ENCODE assay signal across 8 mouse cellular contexts in genomic region chr16:33820269-33821178, GRCm38 (mm10). TPM values are rescaled to one million over a fixed set of nuclear protein-coding genes. Genes with fewer than 3 reads are reported as not detected.
DNase-seq lines count a peak whose midpoint lies in the region; ATAC-seq and TF ChIP-seq lines count a peak whose summit lies in the region.

No protein-coding gene starts in this region.

- no peaks in the 10 kb centered on the region for H3K27me3 ChIP-seq in kidney, adult 2 months (replicated peaks; ENCODE audit: control insufficient read depth, insufficient read depth, low read length)
- 0 out of 2 replicates have a peak, but pooled peaks cover 2% of the 10 kb centered on the region for H3K27me3 ChIP-seq in kidney, embryonic 16.5 days (ENCODE audit: insufficient read depth, low read length)
- H3K27me3 ChIP-seq in intestine, embryonic 14.5 days (replicated peaks; ENCODE audit: control insufficient read depth, insufficient read depth, low read length) = no peaks in the 10 kb centered on the region
- no peaks in the 10 kb centered on the region for H3K27me3 ChIP-seq in splenic B cell, adult 2 months (ENCODE audit: control insufficient read depth, insufficient read depth, low read length, poor library complexity, severe bottlenecking)

- TF ChIP-seq CTCF in kidney, adult 2 months (conservative IDR thresholded peaks at IDR 0.05; ENCODE audit: insufficient read depth, insufficient read length, low read depth, low read length) = peak; percentile 95

- H3K9ac ChIP-seq in kidney, embryonic 16.5 days (replicated peaks; ENCODE audit: low read length) = no peak overlapping the region
- H3K9ac ChIP-seq in intestine, embryonic 14.5 days (ENCODE audit: low read length) = no peak overlapping the region

- 20% methylated on average over 17 of the region's 17 CpGs for WGBS in kidney, adult 2 months
- WGBS in kidney, embryonic 16.5 days = 19% methylated on average over 17 of the region's 17 CpGs
- 20% methylated on average over 17 of the region's 17 CpGs for WGBS in intestine, embryonic 14.5 days

- intact Hi-C loops in left cerebral cortex, postnatal 4 days (cut with DNase I) = loop anchor here (2.0 to 5.0 kb wide), 2 partner anchors 130 to 292 kb away; no protein-coding TSS in a partner anchor

- H3K36me3 ChIP-seq in kidney, adult 2 months (ENCODE audit: control insufficient read depth, insufficient read depth, low read length) = no peaks in the 10 kb centered on the region
- H3K36me3 ChIP-seq in kidney, embryonic 16.5 days (ENCODE audit: insufficient read depth, low read length) = no peaks in the 10 kb centered on the region
- no peaks in the 10 kb centered on the region for H3K36me3 ChIP-seq in intestine, embryonic 14.5 days (ENCODE audit: control insufficient read depth, insufficient read depth, low read length)
- H3K36me3 ChIP-seq in splenic B cell, adult 2 months (ENCODE audit: control insufficient read depth, insufficient read depth, low read length, poor library complexity, severe bottlenecking) = no peaks in the 10 kb centered on the region

- no peak overlapping the region for H3K4me3 ChIP-seq in kidney, adult 2 months (ENCODE audit: insufficient read depth, low read depth, low read length)
- no peak overlapping the region for H3K4me3 ChIP-seq in kidney, embryonic 16.5 days (ENCODE audit: low read length)
- H3K4me3 ChIP-seq in intestine, embryonic 14.5 days (ENCODE audit: low read depth, low read length) = no peak overlapping the region

- 0 out of 2 replicates have a peak, but pooled peaks cover 3% of the 10 kb centered on the region for H3K9me3 ChIP-seq in kidney, embryonic 16.5 days (ENCODE audit: low read length)
- no peaks in the 10 kb centered on the region for H3K9me3 ChIP-seq in intestine, embryonic 14.5 days (ENCODE audit: control insufficient read depth, low read length)

- H3K4me2 ChIP-seq in kidney, embryonic 16.5 days (replicated peaks; ENCODE audit: low read depth, low read length) = no peak overlapping the region
- H3K4me2 ChIP-seq in intestine, embryonic 14.5 days (ENCODE audit: low read length) = no peak overlapping the region

- DNase-seq in kidney, adult 2 months = peak; percentile 90
- DNase-seq in cerebellum, postnatal 10 days = peak; percentile 95 to 98
- peak; percentile 84 to 91 for DNase-seq in frontal cortex, postnatal 36 days (ENCODE audit: low spot score in 2 of 2)
- DNase-seq in intestine, embryonic 14.5 days (ENCODE audit: low spot score) = peak; percentile 97
- DNase-seq in left cerebral cortex, postnatal 4 days = peak; percentile 87
- peak; percentile 50 to 72 for DNase-seq in monocyte, adult 2 months (ENCODE audit: low read depth in 1 of 2, low spot score in 2 of 2)
- DNase-seq in splenic B cell, adult 2 months (ENCODE audit: low read depth, low spot score) = peak; percentile 90

- no peak for TF ChIP-seq POLR2A in kidney, adult 2 months (IDR thresholded peaks at IDR 0.05; ENCODE audit: low read depth, low read length)

- no peak overlapping the region for H3K27ac ChIP-seq in kidney, adult 2 months (ENCODE audit: insufficient read depth, low read depth, low read length)
- no peak overlapping the region for H3K27ac ChIP-seq in kidney, embryonic 16.5 days (ENCODE audit: low read length)
- no peak overlapping the region for H3K27ac ChIP-seq in intestine, embryonic 14.5 days (ENCODE audit: low read depth)

- ATAC-seq in kidney, embryonic 16.5 days (ENCODE audit: low FRiP score, low TSS enrichment) = no peak
- ATAC-seq in intestine, embryonic 14.5 days (replicated peaks; ENCODE audit: low FRiP score, low TSS enrichment, low read depth) = peak; percentile 57

- no peaks in the 10 kb centered on the region for H3K4me1 ChIP-seq in kidney, adult 2 months (ENCODE audit: control insufficient read depth, insufficient read depth, low read length)
- H3K4me1 ChIP-seq in kidney, embryonic 16.5 days (ENCODE audit: insufficient read depth, low read length) = no peaks in the 10 kb centered on the region
- no peaks in the 10 kb centered on the region for H3K4me1 ChIP-seq in intestine, embryonic 14.5 days (replicated peaks; ENCODE audit: control insufficient read depth, insufficient read depth, low read length)

RNA-seq across cellular contexts. Expression of gene Itgb5, which starts 8.9 kb away (rescaled TPM):
- polyA plus RNA-seq in kidney, adult 2 months (2012; rRNA removed) = 145 TPM in 2 replicates
- polyA plus RNA-seq in kidney, embryonic 16.5 days (2015; fragmentation: Nextera tagmentation; extraction: Ambion mirVana) = 14.1 and 16.8 TPM in 2 replicates
- 23.7 and 41.4 TPM in 2 replicates for polyA plus RNA-seq in intestine, embryonic 14.5 days (2014; fragmentation: Nextera tagmentation; extraction: Ambion mirVana)
- 10 to 100 TPM; 26.0 to 26.4 TPM for total RNA-seq in left cerebral cortex, postnatal 4 days (2021)

RNA-seq across cellular contexts. Expression of gene Muc13, which starts 26.7 kb away (rescaled TPM):
- polyA plus RNA-seq in kidney, adult 2 months (2012; rRNA removed) = 0.10 and 0.11 TPM in 2 replicates
- 0.06 TPM in 1 of 2 replicates, not detected in the other for polyA plus RNA-seq in kidney, embryonic 16.5 days (2015; fragmentation: Nextera tagmentation; extraction: Ambion mirVana)
- 103 and 105 TPM in 2 replicates for polyA plus RNA-seq in intestine, embryonic 14.5 days (2014; fragmentation: Nextera tagmentation; extraction: Ambion mirVana)
- not detected for total RNA-seq in left cerebral cortex, postnatal 4 days (2021)

Comparison
In these comparisons a context has a peak if more than half of its experiments do, and no peak if none do; other contexts are left out.
1. RNA of gene Muc13, which starts 26.7 kb away (polyA plus RNA-seq): 103 to 105 TPM in intestine, embryonic 14.5 days; 0.10 to 0.11 TPM in kidney, adult 2 months and 0.06 TPM in kidney, embryonic 16.5 days; every median in the first group is over 10 times any median in the second.
2. Peak in every context shown above with its lines, with median percentiles within 50 percentile points of each other: DNase-seq.